Mouse (Mus musculus): ENCODE results near the gene Cacna1c.

- TF ChIP-seq CTCF (IDR thresholded peaks at IDR 0.05; ENCODE audit: low read depth, low read length) (no peak), POLR2A (IDR thresholded peaks at IDR 0.05; ENCODE audit: borderline replicate concordance, low read depth, low read length) (no peak)
Observed at GRCm38 (mm10) chr6:118946660-118947059, 249.6 kb downstream of the Cacna1c start.
